ENCODE assay signal across 11 mouse cellular contexts in genomic region chr13:3876448-3876847, GRCm38 (mm10). TPM values are rescaled to one million over a fixed set of nuclear protein-coding genes. Genes with fewer than 3 reads are reported as not detected.
A peak's percentile ranks its signal among the peaks of the same experiment; 100 is the strongest.
DNase-seq lines count a peak whose midpoint lies in the region; ATAC-seq lines count a peak whose summit lies in the region.
"Had no signal": no experiment of that assay in that cellular context is flagged by ENCODE, and none has a peak within 500 bp of the region (broad histone marks: within the 10 kb centered on the region; RNA-seq: fewer than 3 reads in every experiment).

No protein-coding gene starts in this region.

- no peak overlapping the region for H3K4me2 ChIP-seq in forebrain, embryonic 14.5 days (ENCODE audit: low read length)
- H3K4me2 ChIP-seq in forebrain, embryonic 16.5 days (ENCODE audit: low read length), result no peak overlapping the region
- H3K4me2 ChIP-seq in liver, embryonic 13.5 days, result no peak overlapping the region
- no peak overlapping the region for H3K4me2 ChIP-seq in liver, embryonic 11.5 days
- no peak overlapping the region for H3K4me2 ChIP-seq in embryonic facial prominence, embryonic 13.5 days
- no peak overlapping the region for H3K4me2 ChIP-seq in limb, embryonic 15.5 days

- H3K36me3 ChIP-seq in forebrain, embryonic 14.5 days (ENCODE audit: control insufficient read depth, insufficient read depth, low read length), result no peaks in the 10 kb centered on the region; the same call in 1 of the 2 replicates
- no peaks in the 10 kb centered on the region for H3K36me3 ChIP-seq in forebrain, embryonic 16.5 days (ENCODE audit: control insufficient read depth, insufficient read depth)
- peaks cover 15% of the 10 kb centered on the region for H3K36me3 ChIP-seq in liver, embryonic 13.5 days
- no peaks in the 10 kb centered on the region for H3K36me3 ChIP-seq in liver, embryonic 11.5 days (ENCODE audit: control insufficient read depth, insufficient read depth, low read length)
- peaks cover 12% of the 10 kb centered on the region for H3K36me3 ChIP-seq in embryonic facial prominence, embryonic 13.5 days
- H3K36me3 ChIP-seq in limb, embryonic 15.5 days, result peaks cover 7% of the 10 kb centered on the region

- H3K27me3 ChIP-seq in forebrain, embryonic 14.5 days (replicated peaks; ENCODE audit: control insufficient read depth, insufficient read depth, low read length), result no peaks in the 10 kb centered on the region
- H3K27me3 ChIP-seq in forebrain, embryonic 16.5 days (replicated peaks; ENCODE audit: control insufficient read depth, insufficient read depth, low read length), result no peaks in the 10 kb centered on the region
- H3K27me3 ChIP-seq in liver, embryonic 13.5 days, result no peaks in the 10 kb centered on the region
- no peaks in the 10 kb centered on the region for H3K27me3 ChIP-seq in liver, embryonic 11.5 days (replicated peaks; ENCODE audit: control insufficient read depth, insufficient read depth, low read length)
- H3K27me3 ChIP-seq in embryonic facial prominence, embryonic 13.5 days, result no peaks in the 10 kb centered on the region
- no peaks in the 10 kb centered on the region for H3K27me3 ChIP-seq in limb, embryonic 15.5 days

- no peak overlapping the region for H3K4me3 ChIP-seq in forebrain, embryonic 14.5 days (ENCODE audit: low read depth, low read length)
- no peak overlapping the region for H3K4me3 ChIP-seq in forebrain, embryonic 16.5 days (replicated peaks; ENCODE audit: low read length)
- H3K4me3 ChIP-seq in liver, embryonic 13.5 days (replicated peaks), result no peak overlapping the region
- H3K4me3 ChIP-seq in liver, embryonic 11.5 days (ENCODE audit: low read depth, low read length), result no peak overlapping the region
- H3K4me3 ChIP-seq in embryonic facial prominence, embryonic 13.5 days, result no peak overlapping the region
- H3K4me3 ChIP-seq in limb, embryonic 15.5 days, result no peak overlapping the region
- H3K4me3 ChIP-seq: heart, adult 2 months had no signal

- 83% methylated on average over 6 of the region's 6 CpGs for WGBS in forebrain, embryonic 14.5 days
- WGBS in forebrain, embryonic 16.5 days, result 79% methylated on average over 6 of the region's 6 CpGs
- WGBS in liver, embryonic 13.5 days (ENCODE audit: insufficient replicate concordance), result 87% methylated on average over 6 of the region's 6 CpGs
- WGBS in liver, embryonic 11.5 days, result 87% methylated on average over 6 of the region's 6 CpGs
- 78% methylated on average over 6 of the region's 6 CpGs for WGBS in embryonic facial prominence, embryonic 13.5 days
- 60% methylated on average over 6 of the region's 6 CpGs for WGBS in limb, embryonic 15.5 days

- peak; percentile 12 for DNase-seq in forebrain, embryonic 14.5 days (ENCODE audit: low spot score)
- no peak for DNase-seq in liver, embryonic 13.5 days
- DNase-seq in liver, embryonic 11.5 days (ENCODE audit: low spot score), result no peak
- DNase-seq in thymus, adult 18-20 months, result no peak
- DNase-seq in urinary bladder, adult 18-20 months (ENCODE audit: low spot score in 2 of 2), result no peak
- DNase-seq: adrenal gland, adult 8-10 months; heart, adult 2 months; kidney, postnatal 36 days had no signal

- no peak overlapping the region for H3K9ac ChIP-seq in forebrain, embryonic 14.5 days (ENCODE audit: low read length)
- no peak overlapping the region for H3K9ac ChIP-seq in forebrain, embryonic 16.5 days (replicated peaks; ENCODE audit: low read depth, low read length)
- H3K9ac ChIP-seq in liver, embryonic 13.5 days, result peak overlapping the region; percentile 15; the same call in 1 of the 2 replicates
- H3K9ac ChIP-seq in liver, embryonic 11.5 days (ENCODE audit: low read depth, low read length), result no peak overlapping the region
- H3K9ac ChIP-seq in embryonic facial prominence, embryonic 13.5 days, result no peak overlapping the region
- H3K9ac ChIP-seq in limb, embryonic 15.5 days, result no peak overlapping the region

- no peaks in the 10 kb centered on the region for H3K9me3 ChIP-seq in forebrain, embryonic 14.5 days (replicated peaks; ENCODE audit: control insufficient read depth, low read length)
- H3K9me3 ChIP-seq in forebrain, embryonic 16.5 days (ENCODE audit: control insufficient read depth, low read length), result no peaks in the 10 kb centered on the region
- no peaks in the 10 kb centered on the region for H3K9me3 ChIP-seq in liver, embryonic 13.5 days (replicated peaks)
- no peaks in the 10 kb centered on the region for H3K9me3 ChIP-seq in liver, embryonic 11.5 days (ENCODE audit: control insufficient read depth, low read length)
- H3K9me3 ChIP-seq in embryonic facial prominence, embryonic 13.5 days, result no peaks in the 10 kb centered on the region
- H3K9me3 ChIP-seq in limb, embryonic 15.5 days, result no peaks in the 10 kb centered on the region

- H3K27ac ChIP-seq in forebrain, embryonic 14.5 days (ENCODE audit: low read depth, low read length), result no peak overlapping the region
- no peak overlapping the region for H3K27ac ChIP-seq in forebrain, embryonic 16.5 days (ENCODE audit: low read length)
- 0 out of 2 replicates have a peak overlapping the region, but pooled peaks have one; percentile 1 for H3K27ac ChIP-seq in liver, embryonic 13.5 days
- H3K27ac ChIP-seq in liver, embryonic 11.5 days (ENCODE audit: low read depth, low read length), result no peak overlapping the region
- H3K27ac ChIP-seq in embryonic facial prominence, embryonic 13.5 days, result peak overlapping the region; percentile 66
- peak overlapping the region; percentile 60 for H3K27ac ChIP-seq in limb, embryonic 15.5 days
- H3K27ac ChIP-seq: heart, adult 2 months had no signal

- no peak for ATAC-seq in forebrain, embryonic 14.5 days
- ATAC-seq in forebrain, embryonic 16.5 days, result no peak
- ATAC-seq in liver, embryonic 13.5 days (ENCODE audit: low read depth), result no peak
- no peak for ATAC-seq in liver, embryonic 11.5 days (replicated peaks; ENCODE audit: low FRiP score)
- ATAC-seq in embryonic facial prominence, embryonic 13.5 days (ENCODE audit: insufficient number of reproducible peaks, insufficient read depth, low FRiP score, low TSS enrichment, low read depth), result no peak
- no peak for ATAC-seq in limb, embryonic 15.5 days (ENCODE audit: insufficient number of reproducible peaks, low FRiP score, low TSS enrichment, low read depth)

- no peaks in the 10 kb centered on the region for H3K4me1 ChIP-seq in forebrain, embryonic 14.5 days (ENCODE audit: control insufficient read depth, insufficient read depth, low read length)
- H3K4me1 ChIP-seq in forebrain, embryonic 16.5 days (replicated peaks; ENCODE audit: control insufficient read depth, insufficient read depth, low read length), result no peaks in the 10 kb centered on the region
- peaks cover 46% of the 10 kb centered on the region for H3K4me1 ChIP-seq in liver, embryonic 13.5 days (replicated peaks)
- H3K4me1 ChIP-seq in liver, embryonic 11.5 days (replicated peaks; ENCODE audit: control insufficient read depth, insufficient read depth, low read length), result peaks cover 11% of the 10 kb centered on the region
- H3K4me1 ChIP-seq in embryonic facial prominence, embryonic 13.5 days, result no peaks in the 10 kb centered on the region
- peaks cover 8% of the 10 kb centered on the region for H3K4me1 ChIP-seq in limb, embryonic 15.5 days

RNA-seq across cellular contexts. Expression of gene Calm5, which starts 22.5 kb away (rescaled TPM):
- not detected in 2 replicates for polyA plus RNA-seq in forebrain, embryonic 14.5 days (2014; fragmentation: Nextera tagmentation; extraction: Ambion mirVana)
- polyA plus RNA-seq in forebrain, embryonic 16.5 days (2015; fragmentation: Nextera tagmentation; extraction: Ambion mirVana), result not detected in 2 replicates
- not detected in 2 replicates for polyA plus RNA-seq in liver, embryonic 13.5 days (2015; fragmentation: Nextera tagmentation; extraction: Ambion mirVana)
- not detected in 2 replicates for polyA plus RNA-seq in liver, embryonic 11.5 days (2014; fragmentation: Nextera tagmentation; extraction: Ambion mirVana)
- not detected in 2 replicates for polyA plus RNA-seq in embryonic facial prominence, embryonic 13.5 days (2015; fragmentation: Nextera tagmentation; extraction: Ambion mirVana)
- polyA plus RNA-seq in limb, embryonic 15.5 days (2015; fragmentation: Nextera tagmentation; extraction: Ambion mirVana), result 3.2 and 3.5 TPM in 2 replicates
- polyA plus RNA-seq: heart, adult 2 months had no signal

RNA-seq across cellular contexts. Expression of gene Calm4, which starts 38.9 kb away (rescaled TPM):
- polyA plus RNA-seq in forebrain, embryonic 14.5 days (2014; fragmentation: Nextera tagmentation; extraction: Ambion mirVana), result not detected in 2 replicates
- 0.55 TPM in 1 of 2 replicates, not detected in the other for polyA plus RNA-seq in forebrain, embryonic 16.5 days (2015; fragmentation: Nextera tagmentation; extraction: Ambion mirVana)
- polyA plus RNA-seq in liver, embryonic 13.5 days (2015; fragmentation: Nextera tagmentation; extraction: Ambion mirVana), result not detected in 2 replicates
- not detected in 2 replicates for polyA plus RNA-seq in liver, embryonic 11.5 days (2014; fragmentation: Nextera tagmentation; extraction: Ambion mirVana)
- 4.1 and 4.7 TPM in 2 replicates for polyA plus RNA-seq in embryonic facial prominence, embryonic 13.5 days (2015; fragmentation: Nextera tagmentation; extraction: Ambion mirVana)
- polyA plus RNA-seq in limb, embryonic 15.5 days (2015; fragmentation: Nextera tagmentation; extraction: Ambion mirVana), result 596 and 780 TPM in 2 replicates
- polyA plus RNA-seq: heart, adult 2 months had no signal

RNA-seq across cellular contexts. Expression of gene Net1, which starts 41.6 kb away (rescaled TPM):
- polyA plus RNA-seq in forebrain, embryonic 14.5 days (2014; fragmentation: Nextera tagmentation; extraction: Ambion mirVana), result 10.6 and 11.1 TPM in 2 replicates
- 14.2 and 15.1 TPM in 2 replicates for polyA plus RNA-seq in forebrain, embryonic 16.5 days (2015; fragmentation: Nextera tagmentation; extraction: Ambion mirVana)
- 53.6 and 66.0 TPM in 2 replicates for polyA plus RNA-seq in liver, embryonic 13.5 days (2015; fragmentation: Nextera tagmentation; extraction: Ambion mirVana)
- polyA plus RNA-seq in liver, embryonic 11.5 days (2014; fragmentation: Nextera tagmentation; extraction: Ambion mirVana), result 95.0 and 103 TPM in 2 replicates
- 137 and 173 TPM in 2 replicates for polyA plus RNA-seq in embryonic facial prominence, embryonic 13.5 days (2015; fragmentation: Nextera tagmentation; extraction: Ambion mirVana)
- 141 and 151 TPM in 2 replicates for polyA plus RNA-seq in limb, embryonic 15.5 days (2015; fragmentation: Nextera tagmentation; extraction: Ambion mirVana)

RNA-seq across cellular contexts. Expression of gene Tubal3, which starts 41.6 kb away (rescaled TPM):
- not detected in 2 replicates for polyA plus RNA-seq in forebrain, embryonic 14.5 days (2014; fragmentation: Nextera tagmentation; extraction: Ambion mirVana)
- 0.10 TPM in 1 of 2 replicates, not detected in the other for polyA plus RNA-seq in forebrain, embryonic 16.5 days (2015; fragmentation: Nextera tagmentation; extraction: Ambion mirVana)
- not detected in 2 replicates for polyA plus RNA-seq in liver, embryonic 13.5 days (2015; fragmentation: Nextera tagmentation; extraction: Ambion mirVana)
- not detected in 2 replicates for polyA plus RNA-seq in liver, embryonic 11.5 days (2014; fragmentation: Nextera tagmentation; extraction: Ambion mirVana)
- polyA plus RNA-seq in embryonic facial prominence, embryonic 13.5 days (2015; fragmentation: Nextera tagmentation; extraction: Ambion mirVana), result 0.14 TPM in 1 of 2 replicates, not detected in the other
- polyA plus RNA-seq in limb, embryonic 15.5 days (2015; fragmentation: Nextera tagmentation; extraction: Ambion mirVana), result not detected in 2 replicates
- polyA plus RNA-seq: heart, adult 2 months had no signal

Comparison
In these comparisons a context has a peak if more than half of its experiments do, and no peak if none do; other contexts are left out.
1. H3K27ac ChIP-seq: peak in liver, embryonic 13.5 days (single experiment), embryonic facial prominence, embryonic 13.5 days (single experiment) and limb, embryonic 15.5 days (single experiment); none in forebrain, embryonic 14.5 days (single experiment), forebrain, embryonic 16.5 days (single experiment) and liver, embryonic 11.5 days (single experiment).
2. RNA of gene Calm4, which starts 38.9 kb away (polyA plus RNA-seq): 596 to 780 TPM in limb, embryonic 15.5 days; 4.1 to 4.7 TPM in embryonic facial prominence, embryonic 13.5 days, 0.55 TPM in forebrain, embryonic 16.5 days, not detected in forebrain, embryonic 14.5 days, not detected in liver, embryonic 13.5 days and not detected in liver, embryonic 11.5 days; every median in the first group is over 100 times any median in the second.